In the genomic region with DNA sequence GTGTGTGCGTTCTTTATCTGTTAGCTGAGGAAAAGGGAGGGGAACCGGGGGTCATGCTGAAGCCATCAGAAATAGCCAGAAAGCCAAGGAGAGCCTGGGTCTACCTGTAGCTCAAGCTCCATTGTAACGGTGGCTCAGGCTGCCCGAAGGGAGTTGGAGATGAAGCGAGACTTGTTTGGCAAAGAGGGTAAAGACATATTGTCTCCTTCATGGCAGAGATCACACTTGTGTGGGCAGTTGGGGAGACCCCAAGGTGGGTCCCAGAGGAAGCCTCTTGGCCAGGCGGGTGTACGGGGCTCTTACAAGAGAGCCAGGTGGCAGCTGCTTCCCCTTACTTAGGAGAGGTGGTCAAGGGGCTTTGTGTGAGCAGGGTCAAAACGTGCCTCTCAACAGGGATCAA, we compare ENCODE assay signal across 12 mouse cellular contexts.
DNase-seq lines count a peak whose midpoint lies in the region.
"Had no signal": no experiment of that assay in that cellular context is flagged by ENCODE, and none has a peak within 500 bp of the region (broad histone marks: within the 10 kb centered on the region; RNA-seq: fewer than 3 reads in every experiment).

No protein-coding gene starts in this region.

- DNase-seq in heart, adult 11 months, result peak; percentile 84
- no peak for DNase-seq in heart, adult 18-20 months
- DNase-seq: adrenal gland, adult 2 months; adrenal gland, adult 8-10 months; adrenal gland, postnatal 10 days; adrenal gland, postnatal 14 days; adrenal gland, postnatal 25 days; adrenal gland, postnatal 36 days; B cell, adult 2 months; cerebellum, adult 11 months; cerebellum, adult 11-12 months; cerebellum, adult 2 months had no signal
